Mouse (Mus musculus) heart, postnatal 0 days (tissue): ENCODE results near the gene Commd3.

ENCODE experiments used
- CTCF ChIP-seq: IDR thresholded peaks from 2 replicates; pipeline ENCODE4 v1.5.1; 2016; ENCODE audit warnings: antibody characterized with exemption, control low read depth, low read depth
- EP300 ChIP-seq: IDR thresholded peaks from 2 replicates; pipeline ENCODE4 v1.6.1; 2016; ENCODE audit warnings: antibody characterized with exemption, low read depth

DNA sequence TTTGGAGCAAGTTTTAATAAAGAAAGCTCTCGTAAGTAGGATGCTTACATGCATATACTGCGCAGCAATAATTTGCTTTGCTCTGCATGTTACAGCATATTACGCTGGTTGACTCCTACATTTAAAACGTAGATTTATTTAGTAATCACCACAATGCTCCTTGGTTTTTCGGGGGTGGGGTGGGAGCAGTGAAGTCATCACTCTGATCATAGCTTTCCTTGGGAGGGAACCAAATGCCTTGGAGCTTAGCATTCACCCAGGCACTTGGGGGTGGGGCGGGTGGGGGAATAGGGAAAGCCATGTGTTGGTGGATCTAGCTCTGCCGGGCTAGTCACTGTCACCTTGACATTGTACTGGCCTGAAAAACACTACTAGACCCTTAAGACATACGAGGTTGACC is 23.0 kb downstream of the Commd3 start:
- TF ChIP-seq CTCF: no peak
- TF ChIP-seq EP300: no peak
